Mouse (Mus musculus): ENCODE data around the gene Gpa33.

- TF ChIP-seq CTCF (IDR thresholded peaks at IDR 0.05; ENCODE audit: low read depth) (no peak), EP300 (IDR thresholded peaks at IDR 0.05; ENCODE audit: low read depth) (no peak)
Observed at GRCm38 (mm10) chr1:166149441-166149840, 19.4 kb downstream of the Gpa33 start.
